Mouse (Mus musculus) neural tube, embryonic 13.5 days (tissue): ENCODE measurements around the gene Unc5cl. TPM values are rescaled to one million over a fixed set of nuclear protein-coding genes. Genes with fewer than 3 reads are reported as not detected.

Experiments
- polyA plus RNA-seq: library from polyadenylated mRNA; unstranded; fragments of >200 nt; fragmentation: Nextera tagmentation; extraction: Ambion mirVana; gene quantifications from 2 replicates; pipeline ENCODE4 v1.2.1, GENCODE M21; 2015

The Unc5cl gene
- polyA plus RNA-seq, 1 experiment from 2014 or later, result 0.18 TPM

Other genes with a start within 250 kb of the Unc5cl start
- 0.06 TPM in 1 of 2 replicates, not detected in the other for gene Trem1, start 222.1 kb upstream of the Unc5cl start, polyA plus RNA-seq
- 0.27 TPM in 1 of 2 replicates, not detected in the other for gene Trem3, start 207.1 kb upstream of the Unc5cl start, polyA plus RNA-seq
- 1.1 TPM in 1 of 2 replicates, not detected in the other for gene Treml4, start 190.6 kb upstream of the Unc5cl start, polyA plus RNA-seq
- 0.70 TPM in 1 of 2 replicates, not detected in the other for gene Treml2, start 155.4 kb upstream of the Unc5cl start, polyA plus RNA-seq
- gene B430306N03Rik, start 138.8 kb upstream of the Unc5cl start, polyA plus RNA-seq, result 0.07 and 0.24 TPM in 2 replicates
- 5.1 and 5.8 TPM in 2 replicates for gene Trem2, start 108.5 kb upstream of the Unc5cl start, polyA plus RNA-seq
- 0.99 and 1.2 TPM in 2 replicates for gene Treml1, start 95.0 kb upstream of the Unc5cl start, polyA plus RNA-seq
- 12.1 and 15.9 TPM in 2 replicates for gene Nfya, start 45.0 kb upstream of the Unc5cl start, polyA plus RNA-seq
- 46.2 and 47.2 TPM in 2 replicates for gene Oard1, start 44.9 kb upstream of the Unc5cl start, polyA plus RNA-seq
- gene Apobec2, start 22.0 kb upstream of the Unc5cl start, polyA plus RNA-seq, result 0.80 and 2.4 TPM in 2 replicates
- 0.47 and 1.3 TPM in 2 replicates for gene Tspo2, start 3.4 kb upstream of the Unc5cl start, polyA plus RNA-seq